Mouse (Mus musculus) heart, postnatal 4 days (tissue): ENCODE results near the gene Sugp1. TPM values are rescaled to one million over a fixed set of nuclear protein-coding genes. Genes with fewer than 3 reads are reported as not detected.

Source experiments
- DNase-seq: peaks from one replicate; pipeline ENCODE4 v3.0.0; 2021
- microRNA-seq, 2 experiments: library from miRNA; unstranded; fragments of <30 nt; microRNA quantifications; one replicate each; pipeline ENCODE4 v1.2.0; 2021 to 2022
- total RNA-seq, 2 experiments: library from RNA; stranded (reverse); gene quantifications; 2 replicates each; pipeline ENCODE4 v1.2.3; 2021

The Sugp1 gene
- total RNA-seq, 2 experiments from 2014 or later: 23.2 to 23.8 TPM

- no peak for DNase-seq
Measured at GRCm38 (mm10) chr8:70112401-70113016, 69.9 kb downstream of the Sugp1 start.

GRCm38 (mm10) chr8:70114488-70114887 is 71.9 kb downstream of the Sugp1 start:
- DNase-seq: no peak

GRCm38 (mm10) chr8:70114892-70115291 is 72.3 kb downstream of the Sugp1 start:
- no peak for DNase-seq

- peak; percentile 56 for DNase-seq
Measured at GRCm38 (mm10) chr8:70117611-70118010, 75.0 kb downstream of the Sugp1 start.

GRCm38 (mm10) chr8:70118726-70119700 is 76.4 kb downstream of the Sugp1 start:
- no peak for DNase-seq

GRCm38 (mm10) chr8:70120667-70121066 is 78.1 kb downstream of the Sugp1 start, which contains the start of gene Ncan:
TSS of gene Ncan (minus strand) at chr8:70120873.
- peak; percentile 73 for DNase-seq

Small RNA genes within 50 kb of the gene (microRNA-seq; reads per million reads assigned to microRNA genes)
- gene Mir7066: 0 to 0.69 reads per million in 2 experiments

Other genes starting within 250 kb of the Sugp1 start
- 1 to 10 TPM; 6.1 to 8.1 TPM for gene Gmip, start 234.1 kb upstream of the Sugp1 start, total RNA-seq
- gene Lpar2, start 220.4 kb upstream of the Sugp1 start, total RNA-seq: 1 to 10 TPM in 1 of 2 experiments, under 1 TPM in 1; 0.91 to 1.1 TPM
- 1 to 10 TPM; 1.1 to 1.2 TPM for gene Pbx4, start 210.3 kb upstream of the Sugp1 start, total RNA-seq
- gene Cilp2, start 155.1 kb upstream of the Sugp1 start, total RNA-seq: under 1 TPM; 0.50 to 0.74 TPM
- under 1 TPM in 1 of 2 experiments, not detected in 1; 0.33 TPM for gene Tssk6, start 140.6 kb upstream of the Sugp1 start, total RNA-seq
- 100 to 1,000 TPM; 286 to 326 TPM for gene Ndufa13, start 140.3 kb upstream of the Sugp1 start, total RNA-seq
- gene Yjefn3, start 140.1 kb upstream of the Sugp1 start, total RNA-seq: 1 to 10 TPM; 6.2 to 8.6 TPM
- gene Gatad2a, start 46.4 kb upstream of the Sugp1 start, total RNA-seq: 10 to 100 TPM; 75.9 to 79.5 TPM
- 10 to 100 TPM; 39.5 to 40.8 TPM for gene Mau2, start 79 bp upstream of the Sugp1 start, total RNA-seq
- gene Tm6sf2, start 30.1 kb downstream of the Sugp1 start, total RNA-seq: 1 to 10 TPM in 1 of 2 experiments, under 1 TPM in 1; 0.95 to 1.0 TPM
- not detected for gene Hapln4, start 40.6 kb downstream of the Sugp1 start, total RNA-seq
- 1 to 10 TPM in 1 of 2 experiments, under 1 TPM in 1; 0.81 to 1.2 TPM for gene Ncan, start 78.1 kb downstream of the Sugp1 start, total RNA-seq
- gene Nr2c2ap, start 88.5 kb downstream of the Sugp1 start, total RNA-seq: 10 to 100 TPM; 14.8 to 17.1 TPM
- gene Rfxank, start 96.3 kb downstream of the Sugp1 start, total RNA-seq: 10 to 100 TPM; 25.4 to 25.8 TPM
- 10 to 100 TPM; 28.0 to 29.1 TPM for gene Borcs8, start 96.7 kb downstream of the Sugp1 start, total RNA-seq
- gene Mef2b, start 96.9 kb downstream of the Sugp1 start, total RNA-seq: under 1 TPM; 0.20 to 0.21 TPM
- 100 to 1,000 TPM; 100 to 110 TPM for gene Tmem161a, start 129.5 kb downstream of the Sugp1 start, total RNA-seq
- 10 to 100 TPM; 25.9 to 28.0 TPM for gene Slc25a42, start 169.5 kb downstream of the Sugp1 start, total RNA-seq
- 10 to 100 TPM; 52.2 to 55.4 TPM for gene Sugp2, start 191.4 kb downstream of the Sugp1 start, total RNA-seq
- gene Armc6, start 191.7 kb downstream of the Sugp1 start, total RNA-seq: 10 to 100 TPM; 10.2 to 10.6 TPM
- 10 to 100 TPM; 36.2 to 36.4 TPM for gene Homer3, start 240.0 kb downstream of the Sugp1 start, total RNA-seq